Mouse (Mus musculus): Measurements from ENCODE around the gene Cmtm6. TPM values are rescaled to one million over a fixed set of nuclear protein-coding genes. Genes with fewer than 3 reads are reported as not detected.

Cmtm6 gene
- 100 to 1,000 TPM; 169 to 197 TPM for polyA plus RNA-seq (2017; shearing (Covaris generic))

GRCm38 (mm10) chr9:114731011-114731755 is at the start of gene Cmtm6:
TSS of gene Cmtm6 (plus strand) at chr9:114731116.

GRCm38 (mm10) chr9:114688252-114688952 is 42.5 kb upstream of the Cmtm6 start, which contains the start of gene Dync1li1:
TSS of gene Dync1li1 (plus strand) at chr9:114688790.

DNA sequence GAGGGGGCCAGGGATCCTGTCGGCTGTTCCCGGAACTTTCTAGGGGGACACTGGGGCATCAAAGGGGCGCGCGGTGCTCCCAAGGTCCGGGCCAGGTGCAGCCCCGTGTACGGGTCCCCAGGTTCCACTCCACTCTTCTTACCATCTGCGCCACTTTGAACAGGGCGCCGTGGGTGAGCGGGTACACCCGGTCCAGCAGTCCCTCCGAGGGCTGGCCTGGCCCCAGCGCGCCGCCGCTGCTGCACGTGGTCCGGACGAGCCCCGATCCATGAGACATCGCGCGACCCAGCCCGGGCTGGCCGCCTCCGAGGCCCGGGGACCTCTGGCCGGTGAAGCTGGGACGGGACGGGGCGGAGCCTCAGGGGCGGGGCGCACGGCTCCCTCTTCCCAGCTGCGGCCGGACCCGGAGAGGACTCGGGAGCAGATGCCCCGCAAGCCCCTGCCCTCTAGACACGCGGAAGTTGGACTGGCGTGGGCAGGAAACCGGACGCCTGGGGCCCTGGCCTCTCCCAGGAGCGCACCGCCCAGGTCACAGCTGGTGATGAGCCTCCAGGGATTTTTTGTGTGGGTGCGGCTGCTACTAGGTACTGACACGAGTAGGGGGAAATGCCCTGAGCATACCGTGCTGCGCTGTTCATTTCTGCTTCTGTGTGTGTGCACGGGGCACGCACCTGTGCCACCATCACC is 50.8 kb downstream of the Cmtm6 start, which contains the start of gene Cmtm7:
Gene Cmtm7 (minus strand): TSS at position 331 of the 687 bp plus-strand sequence.

Other genes starting within 250 kb of the Cmtm6 start
- 10 to 100 TPM; 13.1 to 80.6 TPM for gene Ccr4, start 226.2 kb upstream of the Cmtm6 start, polyA plus RNA-seq (2017; shearing (Covaris generic))
- not detected for gene C130032M10Rik, start 215.4 kb upstream of the Cmtm6 start, polyA plus RNA-seq (2017; shearing (Covaris generic))
- under 1 TPM in 1 of 2 experiments, not detected in 1; 0.12 TPM for gene Trim71, start 166.7 kb upstream of the Cmtm6 start, polyA plus RNA-seq (2017; shearing (Covaris generic))
- 10 to 100 TPM; 48.2 to 51.3 TPM for gene Cnot10, start 90.9 kb upstream of the Cmtm6 start, polyA plus RNA-seq (2017; shearing (Covaris generic))
- 10 to 100 TPM; 68.7 to 72.7 TPM for gene Dync1li1, start 42.3 kb upstream of the Cmtm6 start, polyA plus RNA-seq (2017; shearing (Covaris generic))
- 100 to 1,000 TPM; 133 to 354 TPM for gene Cmtm7, start 50.7 kb downstream of the Cmtm6 start, polyA plus RNA-seq (2017; shearing (Covaris generic))
- under 1 TPM in 1 of 2 experiments, not detected in 1; 0.49 TPM for gene Cmtm8, start 113.0 kb downstream of the Cmtm6 start, polyA plus RNA-seq (2017; shearing (Covaris generic))
- gene Gpd1l, start 202.9 kb downstream of the Cmtm6 start, polyA plus RNA-seq (2017; shearing (Covaris generic)), result 10 to 100 TPM; 29.7 to 40.4 TPM
- gene Osbpl10, start 247.5 kb downstream of the Cmtm6 start, polyA plus RNA-seq (2017; shearing (Covaris generic)), result under 1 TPM in 1 of 2 experiments, not detected in 1; 0.37 TPM

All from activated CD4-positive, CD25-positive, alpha-beta regulatory T cell (primary cell).